Mouse (Mus musculus): ENCODE measurements at regions not wholly inside any gene's neighbourhood (a gene's known extent, or its start where the extent isn't known, plus 50 kb on each side); places are given as distances from the start of the nearest gene placed in this dataset.

- no peak for TF ChIP-seq CTCF (IDR thresholded peaks at IDR 0.05; ENCODE audit: extremely low read depth, insufficient read depth, low read length)
- no peak for TF ChIP-seq POLR2A (IDR thresholded peaks at IDR 0.05; ENCODE audit: extremely low read depth, insufficient read depth, low read length)
Measured at GRCm38 (mm10) chr15:52108761-52109160, 1775.9 kb upstream of the Gm7489 start.
